Mouse (Mus musculus): Measurements from ENCODE around the gene Elp1.
A peak's percentile ranks its signal among the peaks of the same experiment; 100 is the strongest.

Elp1 gene

DNA sequence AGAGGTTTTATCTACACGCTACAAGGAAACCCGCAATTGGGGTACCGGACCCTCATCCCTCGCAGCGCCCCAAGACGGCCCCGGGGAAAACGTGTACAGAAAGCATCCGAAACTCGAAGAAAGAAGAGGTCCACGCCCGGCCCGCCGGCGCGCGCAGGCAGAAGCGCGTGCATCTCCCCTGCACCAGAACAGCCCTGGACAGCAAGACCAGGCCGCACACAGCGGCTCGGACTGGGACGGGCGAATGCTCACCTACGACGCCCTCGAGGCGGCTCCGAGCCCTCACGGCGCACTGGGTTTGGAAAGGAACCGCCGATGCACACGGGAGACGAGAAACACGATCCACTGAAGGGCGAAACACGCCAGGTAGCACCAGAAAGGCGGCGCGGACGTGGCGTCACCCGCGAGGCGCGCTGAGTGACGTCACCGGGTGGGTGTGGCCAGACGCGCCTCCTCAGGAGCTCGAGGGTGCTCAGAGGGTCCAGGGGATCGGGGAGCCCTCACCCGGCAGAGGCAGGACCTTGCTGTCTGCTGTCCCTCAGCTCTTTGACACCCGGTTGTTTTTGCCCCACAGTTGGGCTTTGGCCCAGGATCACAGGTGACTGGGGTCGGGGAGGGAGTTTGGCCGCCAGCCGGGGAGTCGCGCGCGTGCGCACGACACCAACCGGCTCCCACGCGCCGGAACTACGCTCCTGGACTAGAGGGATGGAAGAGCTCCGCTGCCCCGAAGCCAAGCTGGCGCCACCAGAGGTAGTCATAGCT, at the start of gene Elp1, which contains the start of gene Fam206a:
Gene Elp1 (minus strand): TSS at position 425 of the 762 bp plus-strand sequence.
Gene Fam206a (plus strand): TSS at position 439 of the 762 bp plus-strand sequence.
- peak; percentile 97 for DNase-seq

DNA sequence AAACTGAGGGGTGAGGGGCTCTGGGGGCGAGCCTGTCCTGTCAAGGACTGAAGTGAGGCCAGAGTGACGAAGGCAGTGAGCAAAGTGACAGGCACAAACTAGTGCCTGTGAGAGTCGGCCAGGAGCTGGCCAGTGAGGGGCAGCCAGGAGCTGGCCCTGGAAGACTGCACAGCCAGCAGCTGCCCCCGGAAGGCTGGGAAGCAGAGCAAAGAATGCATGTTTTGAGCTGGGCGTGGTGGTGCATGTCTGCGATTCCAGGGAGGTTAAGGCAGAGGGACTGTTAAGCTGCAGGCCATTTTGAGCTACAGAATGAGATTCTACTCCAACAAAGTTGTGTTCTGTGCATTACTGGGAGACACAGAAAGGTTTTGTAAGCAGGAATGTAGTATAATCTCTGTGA, 48.6 kb upstream of the Elp1 start:
- DNase-seq, result no peak

DNA sequence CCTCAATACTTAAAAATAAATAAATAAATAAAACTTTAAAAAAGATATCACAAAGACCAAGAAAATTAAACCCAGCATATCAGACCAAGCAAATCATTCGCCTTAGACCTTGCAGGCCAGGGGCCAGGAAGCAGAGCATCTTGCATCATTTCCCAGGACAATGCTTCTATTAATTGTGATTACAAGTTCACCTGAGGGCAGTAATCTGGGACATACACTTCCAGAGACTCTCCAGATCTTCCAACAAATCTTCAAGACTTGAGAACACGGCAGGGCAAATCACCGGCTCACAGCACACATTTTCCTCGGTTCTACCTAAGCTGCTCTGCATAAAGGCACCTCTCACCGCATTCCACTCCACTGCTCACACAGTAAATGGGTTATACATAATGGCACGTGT, 45.9 kb upstream of the Elp1 start:
- no peak for DNase-seq

DNA sequence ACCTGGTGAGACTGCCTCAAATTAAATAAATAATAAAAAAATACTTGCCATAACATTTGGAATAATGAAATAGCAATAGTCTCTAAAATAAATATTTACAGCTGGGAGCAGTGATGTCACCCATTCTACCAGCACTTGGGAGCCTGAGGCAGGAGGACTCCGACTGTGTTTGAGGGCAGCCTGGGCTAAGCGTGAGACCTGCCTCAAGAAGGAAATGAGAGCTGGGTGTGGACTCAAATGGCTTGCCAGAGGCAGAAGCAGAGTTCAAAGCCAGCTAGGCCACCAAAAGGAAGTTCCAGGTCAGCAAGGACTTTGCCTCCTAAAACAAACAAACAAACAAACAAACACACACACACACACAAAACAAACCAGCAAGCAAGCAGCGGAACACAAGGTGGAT, 45.3 kb upstream of the Elp1 start:
- DNase-seq, result no peak

DNA sequence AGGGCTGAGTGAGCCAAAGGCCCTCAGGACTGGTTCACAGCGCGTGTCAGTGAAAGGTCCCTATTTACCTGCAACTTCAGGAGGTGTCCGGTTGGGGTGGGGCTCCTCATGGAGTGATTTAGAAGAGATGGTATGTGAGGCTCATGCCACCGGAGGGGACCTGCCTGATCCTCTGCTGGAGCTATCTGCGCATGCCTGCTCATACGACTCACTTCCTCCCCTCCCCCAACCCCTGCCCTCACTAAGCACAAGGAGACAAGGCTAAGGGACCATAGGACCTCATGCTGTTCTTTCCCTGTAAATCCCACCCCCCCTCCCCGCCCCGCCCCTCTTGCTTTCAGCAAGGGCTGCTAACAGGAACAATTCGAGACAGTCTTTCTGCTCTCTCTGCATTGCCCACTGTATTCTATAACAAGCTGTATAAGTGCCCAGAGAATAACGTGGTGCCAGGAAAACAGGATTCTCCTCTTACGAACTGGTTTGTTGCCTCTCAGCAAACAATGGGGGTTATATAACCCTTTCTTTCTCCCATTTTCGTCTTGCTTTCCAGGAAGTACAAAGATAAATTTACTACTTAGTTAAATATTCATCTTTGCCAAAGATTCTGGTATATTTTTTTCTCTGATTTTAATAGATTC, 43.9 kb upstream of the Elp1 start:
- DNase-seq, result no peak

DNA sequence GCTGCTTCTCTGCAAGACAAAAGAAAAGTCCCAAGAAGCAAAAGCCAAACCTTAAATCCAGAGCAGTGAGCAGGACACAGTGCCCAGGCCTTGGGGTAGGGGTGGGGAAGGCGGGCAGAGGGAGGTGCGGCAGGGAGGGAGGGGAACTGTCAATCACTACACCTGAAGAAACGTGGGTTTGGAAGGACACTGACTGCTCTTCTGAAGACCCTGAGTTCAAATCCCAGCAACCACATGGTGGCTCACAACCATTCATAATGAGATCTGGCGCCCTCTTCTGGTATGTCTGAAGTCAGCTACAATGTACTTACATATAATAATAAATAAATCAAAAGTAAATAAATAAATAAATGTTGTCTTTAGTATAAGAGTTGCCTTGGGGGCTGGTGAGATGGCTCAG, 42.8 kb upstream of the Elp1 start:
- no peak for DNase-seq

DNA sequence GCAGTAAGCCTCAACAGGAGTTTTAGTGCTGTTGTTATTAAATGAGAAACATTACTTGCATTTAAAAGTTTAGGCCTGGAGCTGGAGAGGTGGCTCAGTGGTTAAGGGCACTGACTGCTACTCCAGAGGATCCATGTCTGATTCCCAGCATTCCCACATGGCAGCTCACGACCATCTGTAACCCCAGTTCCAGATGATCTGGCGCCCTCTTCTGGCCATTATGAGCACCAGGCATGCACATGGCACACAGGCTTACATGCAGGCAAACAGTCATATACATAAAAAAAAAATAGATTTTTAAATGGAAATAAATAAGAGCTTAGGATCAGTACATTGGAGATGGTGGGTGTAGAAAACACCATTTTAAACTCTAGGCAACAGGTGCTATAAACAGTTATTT, 41.8 kb upstream of the Elp1 start:
- no peak for DNase-seq

DNA sequence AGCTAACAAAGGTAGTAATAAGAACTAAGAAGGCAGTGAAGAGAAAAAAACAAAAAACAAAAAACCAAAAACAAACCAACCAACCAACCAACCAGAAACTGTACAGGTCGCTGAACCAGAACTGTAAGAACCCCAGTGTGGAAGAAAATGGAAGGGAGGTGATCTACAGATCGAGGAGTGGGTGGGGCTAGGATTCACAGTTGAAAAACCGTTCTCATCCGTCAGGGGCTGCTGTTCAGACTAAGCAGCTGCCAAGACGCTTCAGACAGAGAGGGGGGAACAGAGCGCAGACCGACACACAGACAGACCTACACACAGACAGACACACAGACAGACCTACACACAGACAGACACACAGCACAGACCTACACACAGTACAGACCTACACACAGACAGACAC, 40.4 kb upstream of the Elp1 start:
- DNase-seq, result no peak

DNA sequence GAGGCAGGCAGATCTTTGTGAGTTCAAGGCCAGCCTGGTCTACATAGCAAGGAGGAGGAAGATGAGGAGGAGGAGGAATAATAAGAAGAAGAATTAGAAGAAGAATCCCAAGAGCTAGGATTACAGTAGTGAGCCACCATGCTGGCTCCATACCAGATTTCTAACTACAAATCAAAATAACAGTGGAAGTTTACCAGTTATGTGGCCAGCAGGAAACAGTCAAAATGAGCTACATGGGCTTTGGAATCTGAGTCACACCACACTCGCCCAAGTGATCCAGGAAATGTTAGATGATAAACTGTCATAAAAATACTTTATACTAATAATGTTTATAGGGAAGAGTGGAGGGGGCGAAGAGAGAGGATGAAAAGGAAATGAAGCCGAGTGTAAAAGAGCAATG, 38.2 kb upstream of the Elp1 start:
- DNase-seq, result no peak

DNA sequence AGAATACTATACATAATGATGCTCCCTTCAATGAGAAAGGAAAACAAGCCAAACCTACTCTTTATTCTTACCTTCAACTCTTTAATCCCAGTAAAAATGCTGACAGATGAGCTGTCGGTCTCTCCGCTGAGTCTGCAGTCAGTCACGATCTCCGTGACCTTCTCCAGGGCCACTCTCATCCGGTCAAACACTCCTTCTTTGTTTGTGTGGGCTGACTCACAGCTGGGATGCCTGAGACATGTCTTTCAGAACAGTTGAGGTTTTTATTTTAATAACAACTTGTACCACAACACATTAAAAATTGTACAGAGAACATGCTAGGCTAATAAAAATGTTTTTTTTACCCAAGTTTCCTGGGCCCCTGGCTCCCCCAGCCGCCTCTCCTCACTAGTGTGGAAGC, 35.5 kb upstream of the Elp1 start:
- no peak for DNase-seq

DNA sequence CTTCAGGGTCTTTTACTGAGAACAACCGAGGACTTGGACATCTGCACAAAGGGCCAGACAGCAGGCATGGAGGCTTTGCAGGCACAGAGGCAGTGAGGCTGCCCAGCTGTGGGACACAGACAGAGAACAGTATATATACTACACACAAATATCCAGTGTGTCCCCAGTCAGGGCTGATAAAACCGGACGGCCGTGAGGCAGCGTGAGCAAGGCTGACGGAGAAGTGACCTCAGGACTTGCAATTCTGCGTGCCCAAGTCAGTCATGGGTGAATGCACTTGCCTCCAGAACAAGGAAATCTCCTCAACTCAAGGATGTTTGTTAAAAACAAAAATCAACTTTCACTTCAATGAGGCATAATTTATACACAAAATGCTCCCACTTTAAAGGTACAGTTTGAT, 29.9 kb upstream of the Elp1 start:
- no peak for DNase-seq

DNA sequence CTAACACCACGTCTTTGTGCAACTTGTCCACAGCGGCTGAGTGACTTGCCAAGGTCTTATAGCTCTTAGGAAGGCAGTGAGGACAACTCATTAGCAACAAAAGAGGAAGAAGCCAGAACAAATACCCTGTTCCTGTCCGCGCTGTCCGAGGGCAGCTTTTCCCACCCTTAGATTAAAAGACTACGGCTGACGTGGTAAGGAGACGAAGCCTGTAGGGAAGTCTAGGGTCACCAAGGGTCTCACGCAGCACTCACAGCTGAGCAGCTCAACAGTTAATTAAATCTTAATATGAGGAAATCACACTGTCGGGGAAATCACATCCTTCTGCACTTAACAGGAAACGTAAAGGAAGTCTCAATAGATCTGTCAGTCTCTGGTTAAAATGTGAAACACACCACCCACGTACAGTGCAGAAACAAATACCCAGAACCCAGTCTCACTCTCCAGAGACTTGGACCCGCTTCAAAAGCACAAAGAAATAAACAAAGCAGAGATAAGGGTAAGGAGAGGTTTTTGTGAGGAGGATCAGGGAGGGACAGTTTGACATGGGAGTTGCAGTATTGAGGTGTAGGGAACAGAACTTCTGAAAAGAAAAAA, 29.0 kb upstream of the Elp1 start:
- DNase-seq, result no peak

DNA sequence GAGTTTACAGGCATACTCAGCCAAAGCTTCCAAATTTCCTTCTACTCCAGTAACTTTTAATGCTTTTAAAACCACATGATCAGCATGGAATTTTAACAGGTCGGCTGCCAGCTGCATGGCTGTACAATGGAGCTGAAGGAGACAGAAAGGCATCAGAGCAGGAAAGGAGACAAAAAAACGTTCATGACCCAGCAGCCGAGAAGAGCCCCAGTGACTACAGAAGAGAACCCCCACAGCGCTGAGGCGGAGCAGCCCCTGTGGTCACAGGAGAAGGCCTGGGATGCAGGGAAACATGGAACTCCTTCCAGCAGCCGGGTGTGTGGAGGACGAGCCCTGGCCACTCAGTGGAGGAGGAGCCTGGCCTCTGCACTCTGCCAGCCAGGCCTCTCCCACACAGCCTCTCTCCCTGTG, 27.4 kb upstream of the Elp1 start:
- DNase-seq, result no peak

DNA sequence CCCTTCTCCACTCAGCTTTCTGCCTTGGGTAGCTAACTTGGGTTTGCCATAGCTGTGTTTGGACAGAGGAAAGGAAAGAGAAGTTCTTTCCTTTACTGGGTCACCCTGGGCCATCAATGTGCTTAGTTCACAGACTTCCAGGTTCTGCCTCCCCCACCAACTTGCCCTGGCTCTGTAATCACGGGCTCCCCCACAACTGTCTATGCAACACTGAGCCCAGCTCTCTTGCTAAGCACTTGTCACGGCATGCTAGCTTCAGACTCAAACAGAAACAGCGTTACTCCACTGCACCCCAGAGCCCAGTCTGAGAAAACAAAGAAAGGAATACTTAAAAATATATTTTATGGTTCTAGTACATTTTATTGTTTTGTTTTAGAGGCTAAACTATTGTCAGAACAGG, 26.8 kb upstream of the Elp1 start:
- no peak for DNase-seq

DNA sequence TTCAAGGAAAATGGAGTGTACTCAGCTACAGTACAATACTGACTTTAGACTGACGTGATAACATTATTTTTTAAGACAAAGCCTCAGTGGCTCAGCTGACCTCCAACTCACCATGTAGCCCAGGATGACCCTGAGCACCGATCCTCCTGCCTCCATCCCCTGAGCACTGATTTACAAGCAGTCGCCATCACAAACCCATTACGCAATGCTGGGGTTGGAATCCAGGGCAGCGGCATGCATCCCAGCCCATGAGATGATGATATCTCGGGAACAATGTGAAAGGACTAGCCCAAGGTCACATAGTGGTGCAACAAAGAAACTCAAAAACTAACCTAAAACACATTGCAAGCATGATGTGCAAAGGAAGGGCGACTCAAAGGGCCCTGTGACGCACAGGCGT, 22.1 kb upstream of the Elp1 start:
- no peak for DNase-seq

DNA sequence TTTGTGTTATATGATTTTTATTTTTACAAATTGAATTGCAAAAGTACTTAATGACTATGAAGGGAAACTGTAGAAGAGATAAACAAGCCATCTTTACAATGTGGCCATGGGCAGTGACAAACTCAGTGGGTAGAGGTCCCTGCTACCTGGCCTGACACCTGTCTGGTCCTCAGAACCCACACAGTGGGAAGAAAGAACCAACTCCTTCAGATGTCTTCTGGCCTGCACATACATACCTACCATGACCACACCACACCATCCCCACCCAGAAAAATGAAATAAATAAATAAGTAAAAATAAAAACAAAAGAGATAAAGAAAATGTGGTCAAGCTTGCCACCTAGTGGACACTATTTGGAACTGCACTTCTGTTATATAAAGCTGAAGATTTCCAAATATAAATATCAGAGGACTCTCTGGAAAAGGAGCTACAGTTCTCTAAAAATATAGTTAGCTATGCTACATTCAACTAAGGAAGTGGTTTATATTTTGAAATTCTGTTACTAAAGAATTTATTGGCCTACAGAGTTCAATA, 18.0 kb upstream of the Elp1 start:
- peak; percentile 70 for DNase-seq

DNA sequence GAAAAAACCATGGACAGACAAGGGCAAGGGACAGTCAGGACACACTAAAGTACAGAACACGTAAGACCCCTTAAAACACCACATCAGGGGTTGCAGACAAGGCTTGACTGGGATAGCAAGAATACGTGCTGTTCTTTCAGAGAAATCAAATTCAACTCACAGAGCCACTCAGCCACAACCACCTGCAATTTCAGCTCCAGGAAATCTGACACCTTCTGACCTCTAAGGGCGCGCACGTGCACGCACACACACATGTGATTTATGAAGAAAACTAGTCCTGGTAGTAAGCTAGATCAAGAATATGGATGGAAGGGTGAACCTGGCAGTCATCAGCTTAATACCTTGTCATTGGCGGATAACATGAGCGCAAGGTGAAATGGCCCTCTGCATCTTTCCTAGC, 13.0 kb upstream of the Elp1 start:
- no peak for DNase-seq

DNA sequence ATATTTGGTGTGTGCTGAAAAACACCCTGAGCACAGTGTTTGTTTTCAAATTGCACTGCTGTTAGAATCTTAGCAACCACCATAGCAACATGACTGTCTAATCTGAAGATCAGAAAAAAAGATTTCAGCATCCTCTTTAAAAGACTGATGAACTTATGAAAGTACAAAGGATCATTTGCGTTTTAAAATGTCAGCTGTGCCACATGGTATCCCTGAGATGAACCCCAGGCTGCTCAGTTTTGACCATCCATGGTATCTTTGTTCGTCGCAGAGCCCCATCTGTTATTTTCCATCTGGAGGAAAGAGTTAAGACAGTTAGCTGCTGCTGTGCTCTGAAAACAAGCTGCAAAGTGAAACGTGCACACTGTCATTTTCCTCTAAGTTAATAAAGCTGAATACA, 10.0 kb upstream of the Elp1 start:
- DNase-seq, result no peak

DNA sequence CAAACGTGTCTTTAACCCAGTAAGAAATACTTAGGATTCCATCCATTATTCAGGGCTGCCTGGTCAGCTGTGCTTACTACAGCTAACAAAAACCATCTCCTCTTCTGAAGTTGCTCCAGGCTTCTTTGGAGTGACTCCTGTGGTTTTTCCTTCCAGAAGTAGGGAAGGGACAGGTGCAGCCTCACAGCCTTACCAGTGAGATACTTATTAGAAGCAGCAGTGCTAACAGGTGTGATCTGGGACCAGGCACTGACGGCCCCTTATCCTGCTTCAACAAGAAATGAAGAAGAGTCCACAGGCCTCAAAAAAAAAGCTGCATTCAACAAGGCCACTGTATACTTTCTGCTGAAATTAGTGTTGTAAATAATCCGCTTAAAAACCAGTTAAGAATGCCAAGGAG, 9.5 kb upstream of the Elp1 start:
- no peak for DNase-seq

DNA sequence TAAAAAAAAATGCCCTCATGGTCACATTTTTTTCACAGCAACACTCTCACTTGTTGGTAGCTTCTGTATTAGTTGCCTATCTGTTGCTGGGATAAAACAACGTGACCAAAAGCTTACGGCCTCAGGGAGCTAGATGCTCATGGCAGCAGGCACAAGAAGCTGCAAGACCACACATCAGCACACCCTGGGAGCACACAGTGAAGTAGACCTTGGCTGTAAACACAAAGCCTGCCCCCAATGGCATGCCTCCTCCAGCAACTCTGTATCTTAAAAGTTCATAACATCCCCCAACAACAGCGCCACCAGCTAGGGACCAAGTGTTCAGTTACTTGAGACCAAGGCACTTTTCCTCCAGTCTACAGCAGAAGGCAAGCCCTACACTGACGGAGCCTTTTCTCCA, 6.9 kb upstream of the Elp1 start:
- no peak for DNase-seq

DNA sequence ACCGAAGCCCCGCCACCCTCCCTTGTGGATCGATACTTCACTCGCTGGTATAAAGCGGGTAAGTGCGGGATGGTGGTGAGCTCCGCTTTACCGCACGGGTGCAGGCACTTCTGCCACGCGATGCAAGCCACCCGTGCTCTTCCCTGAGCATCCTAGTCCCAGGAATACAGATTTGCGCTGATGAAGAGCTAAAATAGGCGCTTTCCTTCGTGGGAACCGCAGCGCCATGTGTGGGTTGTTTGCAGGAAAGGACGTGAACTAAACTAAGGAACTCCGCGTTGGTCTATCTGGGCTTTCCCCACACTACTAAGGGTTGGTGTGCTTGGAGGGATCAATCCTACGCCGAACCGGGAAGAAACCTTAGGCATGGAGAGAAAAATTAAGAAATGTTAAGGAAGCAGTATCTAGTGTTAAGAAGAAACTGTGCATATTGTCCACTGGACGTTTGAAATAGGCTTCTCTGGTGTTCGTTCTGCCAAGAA, 579 bp upstream of the Elp1 start:
- DNase-seq, result no peak

DNA sequence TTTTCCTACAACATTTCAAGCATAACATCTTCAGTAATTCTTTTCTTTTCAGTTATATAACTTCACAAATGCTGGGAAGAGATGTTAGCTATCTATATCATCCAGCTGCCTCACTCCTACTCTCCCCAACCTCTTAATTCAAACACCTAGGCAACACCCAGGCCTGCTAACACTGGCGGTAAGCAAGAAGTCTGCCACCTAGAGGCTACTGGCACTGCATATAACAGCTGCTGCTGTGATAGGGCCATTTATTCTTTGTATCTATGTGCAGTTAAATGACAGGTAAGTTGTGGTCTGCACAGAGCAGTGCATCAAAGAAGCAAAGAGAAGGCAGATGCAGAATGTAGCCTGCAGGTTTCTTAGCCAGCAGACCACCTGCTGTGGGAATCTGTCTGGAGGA, 10.8 kb downstream of the Elp1 start:
- no peak for DNase-seq

DNA sequence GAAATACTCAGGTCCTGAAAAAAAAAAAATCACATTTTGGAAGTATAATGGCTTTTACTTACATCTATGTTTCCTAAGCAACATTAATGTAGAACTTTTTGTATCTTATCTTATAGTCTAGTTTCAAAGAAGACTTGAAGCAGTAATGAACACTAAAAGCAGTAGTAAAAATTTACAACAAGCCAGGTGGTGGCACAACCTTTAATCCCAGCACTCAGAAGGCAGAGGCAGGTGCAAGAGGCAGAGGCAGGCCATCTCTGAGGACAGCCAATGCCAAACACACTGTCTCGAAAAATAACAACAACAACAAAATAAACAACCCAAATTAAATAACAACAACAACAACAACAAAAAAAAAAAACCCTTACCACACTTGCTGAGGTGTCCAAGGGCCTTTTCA, 31.1 kb downstream of the Elp1 start:
- DNase-seq, result no peak

DNA sequence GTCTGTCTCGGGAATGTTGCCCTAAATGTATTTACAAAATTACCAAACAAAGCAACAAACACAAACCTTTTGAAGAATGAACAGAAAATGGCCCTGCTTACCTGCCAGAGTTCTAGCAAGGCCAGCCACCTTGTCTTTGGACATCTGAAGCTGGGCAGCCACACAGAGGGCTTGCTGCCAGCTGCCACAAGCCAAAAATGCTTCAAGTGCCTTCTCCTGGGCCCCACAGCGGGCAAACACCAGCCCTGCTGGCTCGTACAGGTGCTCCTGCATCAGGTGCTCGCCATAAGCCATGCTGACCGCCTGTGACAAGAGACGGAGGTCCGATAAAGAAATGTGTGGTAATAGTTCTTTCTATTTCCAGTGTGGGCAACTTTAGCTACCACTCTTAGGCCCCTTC, 33.2 kb downstream of the Elp1 start:
- no peak for DNase-seq
